Mouse (Mus musculus) yolk sac, embryonic 10.5 days (tissue): ENCODE measurements around the gene D1Ertd622e.
"Not testable (repeated sequence)": the region's sequence is repeated elsewhere in the genome, so short reads cannot be mapped to it uniquely, and the experiment has no call there.

Experiments
- DNase-seq: peaks from one replicate; pipeline ENCODE4 v3.0.0-alpha.2; 2017; ENCODE audit warnings: low spot score

Gene D1Ertd622e

DNA sequence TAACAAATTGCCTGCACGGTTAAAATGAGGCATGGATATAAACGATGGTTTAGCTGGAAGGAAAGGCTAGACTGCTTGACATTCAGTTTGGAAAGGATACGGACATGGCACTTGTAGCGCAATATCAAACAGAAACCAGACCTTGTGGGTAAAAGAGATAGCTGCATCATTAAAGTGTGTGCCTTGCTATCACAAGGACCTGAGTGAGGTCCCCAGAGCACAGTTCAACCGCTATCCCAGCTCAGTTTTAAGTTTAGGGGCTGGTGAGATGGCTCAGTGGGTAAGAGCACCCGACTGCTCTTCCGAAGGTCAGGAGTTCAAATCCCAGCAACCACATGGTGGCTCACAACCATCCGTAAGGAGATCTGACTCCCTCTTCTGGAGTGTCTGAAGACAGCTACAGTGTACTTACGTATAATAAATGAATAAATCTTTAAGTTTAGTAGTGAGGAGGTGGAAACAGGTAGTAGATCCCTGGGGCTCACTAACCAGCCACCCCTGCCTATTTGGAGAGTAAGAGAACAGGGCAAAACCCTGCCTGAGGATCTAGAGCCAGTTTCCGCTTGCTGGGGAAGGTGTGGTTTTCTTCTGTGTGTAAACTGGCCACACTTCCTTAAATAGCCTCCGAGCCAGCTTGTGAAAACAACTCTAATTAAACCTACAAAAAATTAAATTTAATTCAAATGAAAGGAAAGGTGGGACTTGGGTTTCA is 29.2 kb downstream of the D1Ertd622e start:
- DNase-seq = no peak

DNA sequence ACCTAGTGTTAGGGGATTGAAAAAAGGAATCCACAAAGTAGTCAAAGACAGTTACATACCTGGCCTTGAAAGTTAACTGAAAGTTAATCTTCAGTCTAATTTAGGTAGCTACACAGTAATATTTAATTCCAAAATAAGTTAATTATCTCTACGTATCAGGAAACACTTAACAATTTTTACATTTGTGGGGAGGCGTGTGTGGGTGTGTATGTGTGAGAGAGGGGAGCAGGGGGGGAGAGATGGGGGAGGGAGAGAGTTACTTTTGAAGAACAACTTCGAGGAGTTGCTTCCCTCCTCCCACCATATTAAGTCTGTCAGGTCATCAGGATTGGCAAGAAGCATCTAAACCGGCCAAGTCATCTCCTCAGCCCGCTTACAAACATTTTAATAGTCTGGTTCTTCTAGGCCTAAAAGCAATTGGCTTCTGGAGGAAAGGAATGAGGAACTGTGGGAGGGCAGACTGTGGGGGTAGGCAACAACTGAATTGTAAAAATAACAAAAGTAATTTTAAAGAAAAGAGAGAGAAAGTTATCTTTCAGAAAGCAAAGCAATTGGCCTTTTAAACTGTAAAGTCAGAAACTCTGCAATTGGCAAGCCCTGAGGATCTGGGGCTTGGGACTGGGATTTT is 29.9 kb downstream of the D1Ertd622e start:
- DNase-seq = no peak

DNA sequence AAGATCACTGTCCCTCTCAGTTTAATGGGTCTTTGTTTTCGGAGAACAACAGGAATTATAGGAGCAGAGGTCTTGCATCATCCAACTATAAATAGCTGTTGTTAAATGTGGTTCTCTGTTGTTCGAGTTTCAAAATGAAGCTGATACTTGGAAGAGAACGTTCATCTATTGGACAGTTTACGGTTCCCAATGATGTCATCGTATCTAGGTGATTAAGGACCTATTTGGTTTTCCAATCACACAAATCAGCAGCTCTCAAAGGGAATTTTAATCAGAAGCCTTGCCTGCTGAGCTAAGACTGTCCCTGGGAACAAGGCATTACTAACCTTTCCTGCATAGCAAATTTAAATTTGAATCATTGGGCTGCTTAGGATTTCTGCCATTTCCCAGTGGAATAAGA is 31.7 kb downstream of the D1Ertd622e start:
- DNase-seq = no peak

DNA sequence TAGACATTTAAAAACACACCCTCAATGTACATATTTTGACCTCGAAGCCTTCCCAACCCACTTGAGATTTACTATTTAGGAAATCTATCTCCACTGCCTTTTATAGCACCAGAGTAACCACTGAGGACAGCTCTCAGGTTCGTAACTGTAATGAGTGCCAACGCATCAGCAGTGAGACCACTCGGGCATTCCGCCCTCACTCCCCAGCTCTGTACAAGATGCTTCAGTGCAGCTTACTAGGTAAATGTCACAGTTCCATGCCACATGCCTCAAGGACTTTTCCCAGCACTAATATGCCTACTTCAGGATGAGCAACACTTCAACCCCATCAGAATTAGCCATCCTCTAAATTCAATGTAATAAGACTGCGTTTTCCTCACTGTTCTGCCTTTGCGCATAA is 33.0 kb downstream of the D1Ertd622e start:
- DNase-seq = no peak

DNA sequence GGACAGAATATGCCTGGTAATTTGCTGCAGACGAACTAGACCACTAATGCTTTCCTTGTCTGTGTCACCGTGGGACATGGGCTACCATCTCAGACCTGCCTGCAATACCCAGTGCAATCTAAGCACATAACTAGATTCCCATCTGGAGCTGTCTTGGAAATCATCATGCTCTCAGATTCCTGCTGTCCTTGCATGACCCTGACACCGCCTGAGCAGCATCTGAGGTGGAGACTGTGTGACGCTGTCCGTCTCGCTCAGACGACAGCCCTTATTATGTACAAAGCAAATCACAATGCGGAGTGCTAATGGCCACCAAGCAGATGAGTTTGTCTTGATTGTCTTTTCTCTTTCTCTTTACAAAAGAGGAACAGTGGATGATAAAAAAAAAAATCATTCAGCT is 33.9 kb downstream of the D1Ertd622e start:
- no peak for DNase-seq

DNA sequence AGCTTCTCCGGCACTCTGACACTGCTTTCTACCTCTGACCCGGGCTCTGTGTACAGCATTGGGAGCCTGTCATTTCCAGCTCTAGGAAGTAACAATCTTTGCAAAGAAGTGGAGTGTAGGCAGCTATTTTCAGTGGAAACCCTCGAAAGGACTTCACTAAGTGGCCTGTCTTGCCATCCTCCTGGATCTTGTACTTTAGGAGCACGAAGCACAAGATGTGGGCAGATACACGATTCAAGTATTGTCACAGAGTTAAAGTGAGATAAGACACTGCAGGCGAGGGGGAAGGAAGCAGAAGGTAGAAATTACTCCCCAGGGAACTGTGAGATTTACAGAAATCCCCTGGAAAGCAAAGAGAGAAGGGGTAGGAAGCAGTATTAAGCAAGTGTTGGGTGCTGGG is 36.4 kb downstream of the D1Ertd622e start:
- DNase-seq = no peak

DNA sequence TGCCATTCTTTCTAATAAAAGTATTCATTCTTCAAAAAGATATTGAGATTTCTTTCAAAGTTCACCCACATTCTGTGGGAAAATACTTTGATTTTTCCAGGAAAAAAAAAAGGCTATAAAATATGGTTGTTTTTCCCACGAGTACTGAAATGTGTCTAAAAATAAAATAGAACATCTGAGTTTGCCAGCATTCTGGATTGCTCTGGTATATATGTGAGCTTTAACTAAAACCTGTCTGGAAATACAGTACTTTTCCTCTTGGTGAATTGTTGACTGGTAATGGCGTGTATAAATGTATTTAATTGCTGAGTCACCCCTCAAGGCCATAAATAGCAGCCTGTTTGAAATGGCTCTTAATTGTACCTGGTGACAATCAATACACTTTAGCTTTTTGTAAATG is 37.5 kb downstream of the D1Ertd622e start:
- DNase-seq = no peak

DNA sequence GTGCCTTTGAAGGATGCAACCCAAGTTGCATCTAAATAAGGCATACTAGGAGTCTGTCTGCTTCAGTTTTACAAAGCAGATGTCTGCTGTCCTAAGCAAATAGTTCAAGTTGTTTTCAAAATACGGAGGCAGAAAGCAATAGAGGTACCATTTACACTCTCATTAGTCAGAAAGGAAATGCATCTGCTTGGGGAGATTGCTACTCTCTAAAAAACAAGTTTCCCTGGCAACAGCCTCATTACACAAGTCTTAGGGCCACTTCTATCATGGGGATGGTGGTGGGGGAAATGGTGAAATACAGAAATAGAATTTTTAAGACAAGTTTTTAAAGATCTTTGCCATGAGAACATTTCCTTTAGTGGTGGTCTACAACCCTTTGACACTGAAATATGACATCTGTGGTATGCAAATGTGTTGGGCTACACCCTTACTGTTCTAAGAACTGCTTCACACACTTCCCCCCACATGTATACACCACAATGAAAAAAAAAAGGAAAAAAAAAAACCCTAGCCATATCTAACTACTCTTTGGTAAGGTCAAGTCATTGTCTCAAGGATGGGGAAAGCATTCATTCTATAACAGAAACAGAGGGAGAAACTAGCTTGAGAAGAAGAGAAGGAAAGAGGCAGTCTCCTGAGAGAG is 38.5 kb downstream of the D1Ertd622e start:
- no peak for DNase-seq

DNA sequence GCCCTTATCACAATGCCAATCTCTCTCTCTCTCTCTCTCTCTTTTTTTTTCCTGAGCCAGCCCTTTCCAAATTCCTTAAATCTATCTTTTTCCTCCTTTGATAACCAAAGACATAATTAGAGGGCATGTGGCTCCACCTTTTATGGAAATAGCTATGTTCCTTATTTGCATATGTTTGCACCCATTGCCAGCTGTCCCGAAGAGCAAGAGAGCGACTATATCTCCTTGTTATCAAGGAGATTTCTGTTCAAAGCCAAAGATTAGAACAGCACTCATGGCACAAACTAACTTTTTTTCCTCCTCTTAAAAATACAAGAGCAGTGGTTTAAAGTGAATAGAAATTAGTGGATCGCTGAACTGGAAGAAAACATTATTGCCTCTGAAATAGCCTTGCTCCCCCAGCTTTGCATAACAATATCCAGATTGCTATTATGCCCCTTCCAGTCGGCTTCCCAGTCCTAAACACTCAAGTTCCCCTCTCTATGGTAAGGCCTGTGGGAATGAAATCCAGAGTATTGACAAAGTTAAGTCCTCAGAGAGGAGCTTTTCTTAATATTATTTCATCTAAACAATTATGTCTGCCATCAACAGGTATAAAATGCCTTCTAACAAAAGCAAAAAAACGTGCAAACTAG is 39.2 kb downstream of the D1Ertd622e start:
- no peak for DNase-seq

DNA sequence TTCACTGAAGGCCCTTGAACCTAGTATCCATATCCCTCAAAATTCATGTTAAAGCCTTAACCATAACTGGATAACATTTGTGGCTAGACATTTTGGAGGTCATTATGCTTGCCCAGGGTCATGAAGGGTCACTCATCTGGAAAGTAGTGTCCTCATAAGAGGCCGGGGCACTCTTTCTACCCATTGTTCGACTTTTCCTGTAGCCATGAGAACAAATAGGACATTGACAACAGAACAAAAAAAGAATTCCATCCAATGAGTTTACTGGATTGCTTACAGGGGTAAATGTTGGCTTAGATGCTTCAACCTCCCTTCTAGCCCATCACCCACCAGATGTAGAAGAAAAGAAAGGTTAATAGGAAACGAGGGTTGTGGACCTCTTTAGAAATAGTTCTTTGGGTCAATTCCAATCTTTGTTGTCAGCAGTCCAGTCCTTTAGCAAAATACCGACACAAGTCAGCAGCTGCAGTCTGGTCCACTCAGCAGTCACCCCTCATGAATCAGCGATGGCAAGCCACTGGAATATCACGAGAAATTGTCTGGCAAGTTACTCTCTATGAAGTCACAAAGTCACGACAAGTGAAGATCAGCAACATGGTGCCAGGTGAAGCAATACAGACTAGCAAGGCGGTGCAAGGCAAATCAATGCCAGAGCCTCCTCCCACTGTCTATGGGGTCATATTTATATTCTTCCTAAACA is 42.1 kb downstream of the D1Ertd622e start:
- DNase-seq = no peak

DNA sequence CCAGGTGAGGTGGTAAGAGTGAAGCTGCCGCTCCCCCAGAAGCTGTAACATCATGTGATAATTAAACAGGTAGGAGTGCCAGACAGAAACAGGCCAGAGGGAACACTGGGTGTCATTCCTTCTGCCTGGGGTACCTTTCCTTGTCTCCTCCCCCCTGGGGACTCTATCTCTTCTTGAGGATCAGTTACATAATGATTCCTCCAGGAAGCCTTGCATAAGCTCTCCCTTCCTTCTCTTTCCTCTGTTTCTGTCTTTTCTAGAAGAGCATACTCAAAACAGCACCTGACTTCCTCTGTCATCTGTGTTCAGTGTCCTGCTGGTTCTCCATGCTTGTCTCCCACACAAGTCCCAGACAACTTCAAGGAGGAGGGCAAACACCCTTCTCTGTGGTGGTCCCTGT is 46.3 kb downstream of the D1Ertd622e start:
- no peak for DNase-seq

DNA sequence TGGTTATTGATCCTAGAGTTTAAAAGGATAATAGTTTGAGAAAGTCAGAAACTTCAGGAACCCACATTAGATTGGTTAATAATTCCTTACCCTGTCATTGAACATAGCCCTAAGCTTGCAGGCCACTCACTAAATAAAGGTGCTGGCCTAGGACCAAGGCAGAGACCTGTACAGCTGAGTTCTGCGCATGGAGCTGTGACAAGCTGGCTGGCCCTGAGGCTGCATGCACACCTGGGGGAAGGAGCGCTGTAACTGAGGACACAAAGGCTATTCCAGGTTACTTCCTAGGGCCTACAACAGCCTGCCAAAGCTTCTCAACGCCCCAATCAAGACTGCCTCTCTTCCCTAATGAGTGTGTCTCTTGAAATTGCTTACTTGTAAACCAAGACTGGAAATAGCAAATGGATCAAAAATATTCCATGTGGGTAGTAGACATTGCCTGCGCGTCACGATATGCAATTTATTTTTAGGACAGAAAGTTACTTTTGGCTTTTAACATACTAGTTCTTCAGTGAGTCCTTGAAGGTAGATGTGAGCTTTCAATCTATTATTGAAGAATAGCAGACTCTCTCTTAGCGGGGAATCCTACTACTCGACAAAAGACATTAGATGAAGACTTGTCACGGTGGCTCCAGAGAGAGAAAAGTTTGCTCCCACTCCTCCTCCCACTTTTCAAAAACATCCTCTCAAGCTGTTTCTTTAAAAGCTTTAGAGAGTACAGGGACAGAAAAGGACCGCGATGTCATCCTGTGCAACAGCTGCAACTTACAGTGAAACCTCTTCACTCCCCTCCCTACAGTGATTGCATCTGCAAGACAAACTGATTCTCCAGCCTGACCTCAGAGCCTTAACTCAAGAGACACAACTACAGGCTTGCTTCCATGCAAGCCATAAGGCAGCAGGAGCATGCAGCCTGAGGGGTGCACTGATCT is 47.1 kb downstream of the D1Ertd622e start:
- DNase-seq = no peak

DNA sequence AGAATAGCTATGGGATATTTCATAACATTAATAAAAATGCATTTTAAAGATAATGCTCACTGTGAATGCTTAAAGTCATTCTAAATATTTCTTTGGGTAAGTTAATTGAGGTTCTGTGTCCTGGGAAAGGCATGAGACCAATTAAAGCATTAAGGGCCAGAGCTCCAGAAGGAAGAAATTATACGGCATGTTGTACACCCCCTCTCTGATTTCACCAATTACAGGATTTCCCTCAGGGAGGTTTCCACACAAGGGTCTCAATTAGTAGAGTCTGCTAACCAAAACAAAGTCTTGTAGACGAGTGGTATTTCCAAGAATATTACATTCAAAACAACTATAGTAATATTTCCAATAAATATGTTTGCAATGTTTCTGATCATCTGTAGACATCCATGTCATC is 50.1 kb downstream of the D1Ertd622e start:
- no peak for DNase-seq

DNA sequence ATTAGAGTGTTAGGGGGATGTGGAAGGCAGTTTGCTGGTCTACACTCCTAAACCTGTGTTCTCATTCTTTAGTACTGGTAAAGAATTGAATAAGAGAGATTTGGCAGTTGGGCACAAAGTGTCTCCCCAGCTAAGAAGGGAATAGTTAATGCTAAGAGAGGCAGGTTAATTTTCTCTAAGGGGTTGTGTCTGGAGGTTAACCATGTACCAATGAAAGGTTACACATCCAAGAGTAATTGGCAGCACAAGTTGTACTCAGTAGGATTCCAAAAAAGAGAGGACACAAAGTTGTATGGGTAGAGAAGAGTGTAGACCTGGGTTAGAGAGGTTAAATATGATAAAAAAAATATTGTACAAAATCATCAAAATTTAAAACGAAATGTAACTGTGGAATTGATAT is 58.5 kb downstream of the D1Ertd622e start:
- no peak for DNase-seq

DNA sequence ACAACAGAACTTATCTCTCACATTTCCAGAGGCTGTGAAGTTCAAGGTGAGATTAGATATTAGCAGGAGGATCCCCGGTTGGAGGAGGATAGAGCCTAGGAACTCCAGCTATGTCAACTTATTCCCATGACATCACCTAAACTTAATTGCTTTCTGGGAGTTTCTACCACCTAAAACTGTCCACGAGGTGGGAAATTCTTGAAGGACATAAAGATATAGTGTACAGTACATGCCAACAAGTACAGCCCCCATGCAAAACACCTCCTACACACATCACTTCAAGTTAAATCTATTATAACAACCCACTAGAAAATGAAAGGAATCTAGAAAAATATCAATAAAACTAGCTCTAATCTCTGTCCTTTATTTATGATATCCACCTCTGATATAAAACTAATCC is 61.5 kb downstream of the D1Ertd622e start:
- no peak for DNase-seq

DNA sequence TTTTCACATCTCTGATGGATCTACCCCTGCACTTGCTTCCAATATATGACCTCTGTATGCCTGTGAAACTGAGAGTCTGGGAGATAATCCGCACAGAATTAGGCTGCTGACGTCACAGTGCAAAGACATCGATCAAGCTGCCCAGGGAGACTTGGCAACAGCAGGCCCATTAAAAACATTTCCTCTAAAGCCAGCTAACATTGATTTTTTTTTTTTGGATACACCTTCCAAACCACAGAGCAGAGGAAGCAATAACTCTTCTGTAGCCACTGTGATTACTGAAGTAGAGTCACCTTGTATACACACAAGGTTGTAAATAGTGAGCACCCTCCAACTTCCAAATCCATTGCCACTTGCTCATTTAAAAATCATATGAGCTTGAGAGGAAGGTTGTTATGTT is 62.8 kb downstream of the D1Ertd622e start:
- DNase-seq = no peak

DNA sequence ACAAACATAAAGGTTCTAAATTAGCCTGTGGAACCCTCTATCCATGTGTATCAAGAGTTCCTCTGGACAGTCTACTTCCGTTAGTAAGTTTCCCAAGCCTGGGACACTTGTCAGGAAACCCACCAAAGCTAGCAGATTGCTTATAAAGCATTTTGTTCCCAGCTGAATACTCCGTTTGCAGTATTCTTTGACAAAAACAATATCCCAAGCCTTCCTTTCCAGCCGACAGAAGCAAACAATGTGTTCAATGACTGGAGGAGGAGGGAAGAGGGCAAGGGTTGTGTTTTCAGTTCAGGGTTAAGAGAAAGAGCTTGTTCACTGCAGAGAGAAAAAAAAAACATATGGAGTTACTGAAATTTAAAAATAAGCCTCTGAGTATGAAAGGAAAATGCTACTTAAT is 73.3 kb downstream of the D1Ertd622e start:
- no peak for DNase-seq

DNA sequence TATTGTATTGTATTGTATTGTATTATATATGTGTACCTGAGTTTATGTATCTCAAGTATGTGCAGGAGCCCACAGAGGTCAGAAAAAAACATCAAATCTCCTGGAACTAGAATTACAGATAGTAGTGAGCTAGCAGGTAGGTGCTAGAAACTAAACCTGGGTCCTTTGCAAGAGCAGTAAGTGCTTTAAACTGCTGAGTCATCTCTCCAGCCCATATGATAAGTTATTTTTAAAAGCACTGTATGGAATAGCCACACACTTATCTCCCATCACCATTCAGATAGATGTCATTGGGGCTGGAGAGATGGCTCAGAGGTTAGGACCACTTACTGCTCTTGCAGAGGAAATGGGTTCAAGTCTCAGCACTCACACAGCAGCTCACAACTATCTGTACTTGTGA is 76.8 kb downstream of the D1Ertd622e start:
- DNase-seq = no peak

DNA sequence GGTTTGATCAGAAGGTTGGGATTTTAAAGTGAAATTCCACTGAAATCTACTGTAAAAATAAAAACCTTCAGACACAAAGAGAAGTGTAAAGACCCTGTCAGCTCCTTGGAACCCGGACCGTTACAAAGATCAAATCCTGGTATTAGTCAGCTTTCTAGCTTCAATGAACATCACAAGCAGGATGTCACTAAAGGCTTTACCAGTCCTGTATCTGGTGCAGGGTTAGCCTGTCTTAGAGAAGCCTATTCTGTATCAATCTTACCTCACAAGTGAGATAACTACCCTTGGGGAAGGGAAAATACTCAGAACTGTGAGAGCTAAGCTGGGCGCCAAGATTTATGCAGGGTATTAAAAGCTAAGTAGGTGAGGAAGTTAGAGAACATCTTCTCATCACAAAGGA is 77.7 kb downstream of the D1Ertd622e start:
- DNase-seq = no peak

DNA sequence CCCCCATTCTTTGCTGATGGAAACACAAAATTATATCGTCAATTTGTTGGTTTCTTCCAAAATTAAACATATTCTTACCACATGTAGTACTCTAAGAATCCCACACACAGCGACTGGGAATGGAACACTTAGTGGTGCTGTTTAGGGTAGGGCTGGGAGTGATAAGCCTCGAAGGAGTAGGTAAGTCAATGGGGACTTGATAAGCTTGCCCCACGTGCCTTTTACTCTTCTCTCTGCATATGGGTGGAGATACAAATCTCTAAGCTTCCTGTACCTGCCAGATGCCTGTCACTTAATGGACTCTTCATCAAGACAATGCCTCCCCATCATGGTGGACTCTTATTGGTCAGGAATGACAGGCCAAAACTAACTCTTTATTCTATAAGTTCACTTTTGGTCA is 78.8 kb downstream of the D1Ertd622e start:
- no peak for DNase-seq

DNA sequence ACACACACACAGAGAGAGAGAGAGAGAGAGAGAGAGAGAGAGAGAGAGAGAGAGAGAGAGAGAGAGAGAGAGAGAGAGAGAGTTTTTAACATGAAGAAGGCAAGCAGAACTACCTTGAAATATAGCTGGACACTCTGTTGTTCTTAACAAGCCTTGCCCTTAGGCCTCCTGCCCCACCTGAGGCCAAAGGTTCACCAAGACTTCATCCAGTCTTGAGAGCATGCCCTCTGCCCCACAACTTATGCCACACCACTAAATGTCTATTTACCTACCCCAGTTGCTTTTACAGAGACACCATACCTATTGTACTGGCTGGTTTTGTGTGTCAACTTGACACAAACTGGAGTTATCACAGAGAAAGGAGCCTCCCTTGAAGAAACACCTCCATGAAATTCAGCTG is 81.2 kb downstream of the D1Ertd622e start:
- not testable (repeated sequence) for DNase-seq
